Mouse (Mus musculus) 3134 (cell line): ENCODE measurements around the gene Thpo.

ENCODE experiments used
- DNase-seq: peaks from one replicate; pipeline ENCODE4 v3.0.0-alpha.2; 2011; ENCODE audit warnings: low spot score; ENCODE audit not compliant: insufficient read length; ENCODE audit errors: extremely low read depth

The Thpo gene

DNA sequence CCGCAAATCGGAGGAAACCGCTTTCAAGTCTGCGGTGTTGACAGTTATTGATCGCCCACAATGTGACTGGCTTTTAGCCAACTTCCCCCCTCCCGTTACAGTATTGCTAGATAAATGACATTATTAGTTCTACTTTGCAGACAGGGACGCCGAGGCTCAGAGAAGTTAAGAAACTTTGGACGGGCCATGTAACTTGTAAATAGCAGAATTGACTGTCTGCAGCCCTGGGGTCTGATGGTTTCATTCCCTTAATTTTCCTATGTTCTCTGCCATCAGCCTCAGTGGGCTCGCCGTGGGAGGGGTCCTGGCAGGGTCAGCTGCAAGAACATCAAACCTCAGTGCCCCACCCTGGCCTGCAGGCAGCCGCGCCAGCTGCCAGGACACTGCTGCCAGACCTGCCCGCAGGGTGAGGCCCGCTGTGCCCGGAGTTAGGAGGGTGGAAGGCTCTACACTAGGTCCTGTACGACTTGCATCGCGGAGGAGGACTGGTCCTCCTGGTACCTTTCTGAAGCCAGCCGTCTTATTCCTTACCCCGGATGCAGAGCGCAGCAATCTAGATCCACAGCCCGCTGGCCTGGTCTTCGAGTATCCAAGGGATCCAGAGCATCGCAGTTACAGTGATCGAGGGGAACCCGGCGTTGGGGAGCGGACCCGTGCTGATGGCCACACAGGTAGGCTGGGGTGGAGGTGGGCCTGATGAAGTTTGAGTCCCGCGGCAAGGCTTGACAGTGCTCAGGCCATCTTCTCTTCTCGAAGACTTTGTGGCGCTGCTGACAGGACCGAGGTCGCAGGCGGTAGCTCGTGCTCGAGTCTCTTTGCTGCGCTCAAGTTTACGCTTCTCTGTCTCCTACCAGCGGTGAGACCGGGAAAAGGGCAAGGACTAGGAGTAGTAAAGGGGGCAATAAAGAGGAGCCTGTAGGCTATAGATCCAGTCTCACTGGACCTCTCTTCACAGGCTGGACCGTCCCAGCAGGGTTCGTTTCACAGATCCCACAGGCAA lies at the start of gene Thpo:
TSS of gene Thpo (minus strand) at position 781 of the 1,000 bp plus-strand sequence.
- DNase-seq, result no peak

DNA sequence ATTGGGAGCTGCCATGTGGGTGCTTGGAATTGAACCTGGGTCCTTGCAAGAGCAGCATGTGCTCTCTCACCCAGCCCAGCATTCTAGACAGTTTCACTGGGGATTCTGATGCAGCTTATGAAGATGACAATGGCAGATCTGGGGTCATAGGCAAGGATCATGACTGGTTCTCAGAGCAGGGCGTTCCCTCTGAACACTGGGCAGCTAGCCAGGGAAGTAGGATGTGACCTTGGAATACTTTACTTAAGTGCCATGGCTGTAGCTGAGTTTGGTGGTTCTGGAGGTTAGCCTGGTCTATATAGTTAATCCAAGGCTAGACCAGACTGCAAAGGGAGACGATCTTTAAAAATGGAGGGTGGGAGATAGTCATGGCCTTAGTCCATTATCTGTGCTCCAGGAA lies 49.6 kb upstream of the Thpo start:
- DNase-seq, result no peak

GRCm38 (mm10) chr16:20781101-20781630 lies 46.9 kb upstream of the Thpo start:
- no peak for DNase-seq

GRCm38 (mm10) chr16:20779846-20780245 lies 45.5 kb upstream of the Thpo start:
- no peak for DNase-seq

- DNase-seq, result no peak
Observed at GRCm38 (mm10) chr16:20775021-20775420, 40.7 kb upstream of the Thpo start.

DNA sequence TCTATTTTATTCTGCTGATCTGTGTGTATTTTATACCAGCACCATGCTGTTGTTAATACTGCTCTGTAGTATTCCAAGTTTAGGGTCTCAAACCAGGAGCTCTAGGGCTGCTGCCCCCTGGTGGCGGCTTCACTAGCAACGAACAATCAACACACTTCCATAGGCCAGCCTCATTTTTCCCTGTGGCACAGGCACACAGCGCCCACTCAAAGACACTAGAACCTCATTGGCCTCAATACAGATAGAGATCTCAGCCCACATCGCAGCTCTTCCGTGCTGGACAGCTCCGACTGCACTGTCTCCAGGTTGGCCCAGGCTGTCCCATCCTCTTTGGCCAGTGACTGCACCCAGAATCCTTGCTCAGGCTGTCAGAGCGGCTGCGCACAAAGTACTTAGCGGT lies 30.9 kb upstream of the Thpo start:
- peak; percentile 22 for DNase-seq

DNA sequence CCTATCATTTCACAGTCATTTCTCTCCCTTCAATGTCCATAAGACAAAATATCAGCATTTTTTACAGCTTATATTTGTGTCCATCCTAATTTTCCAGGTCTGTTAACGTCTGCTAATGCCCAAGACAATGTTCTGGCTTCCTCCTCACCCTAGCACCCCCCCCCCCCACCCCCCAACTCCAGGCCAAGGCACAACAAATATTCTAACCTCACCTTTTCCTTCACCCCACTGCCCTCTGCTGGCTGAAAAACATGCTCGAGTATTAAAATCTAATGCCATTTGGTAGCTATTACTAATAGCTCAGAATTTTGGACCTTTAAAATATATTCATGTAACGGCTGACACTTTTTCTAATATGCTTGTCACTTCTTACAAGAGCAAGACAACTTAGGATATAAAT lies 27.4 kb upstream of the Thpo start:
- DNase-seq, result no peak

GRCm38 (mm10) chr16:20757385-20757784 lies 23.1 kb upstream of the Thpo start:
- no peak for DNase-seq

- DNase-seq, result peak; percentile 61
Observed at GRCm38 (mm10) chr16:20756052-20756451, 21.7 kb upstream of the Thpo start.

- no peak for DNase-seq
Observed at GRCm38 (mm10) chr16:20750518-20750917, 16.2 kb upstream of the Thpo start.

DNA sequence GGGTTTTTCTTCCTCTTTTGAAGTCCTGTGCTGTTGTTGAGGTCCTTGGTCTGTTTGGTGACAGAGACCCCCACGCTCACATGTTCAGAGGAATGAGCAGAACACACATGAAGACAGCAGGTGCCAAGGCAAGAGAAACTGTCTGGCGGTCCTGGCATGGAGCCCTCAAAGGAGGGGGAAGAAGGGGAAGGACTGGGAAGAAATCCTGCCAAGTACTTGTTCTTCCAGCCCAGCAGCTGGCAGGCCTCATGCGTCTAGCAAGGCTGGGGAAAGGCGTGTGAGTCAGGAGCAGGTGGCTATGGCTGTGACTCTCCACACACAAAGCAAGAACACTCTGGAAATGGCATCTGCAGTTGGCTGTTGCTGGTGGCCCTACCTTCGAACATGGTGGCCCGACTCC lies 12.3 kb upstream of the Thpo start:
- peak; percentile 70 for DNase-seq

- DNase-seq, result no peak
Observed at GRCm38 (mm10) chr16:20739845-20740244, 5.5 kb upstream of the Thpo start.

DNA sequence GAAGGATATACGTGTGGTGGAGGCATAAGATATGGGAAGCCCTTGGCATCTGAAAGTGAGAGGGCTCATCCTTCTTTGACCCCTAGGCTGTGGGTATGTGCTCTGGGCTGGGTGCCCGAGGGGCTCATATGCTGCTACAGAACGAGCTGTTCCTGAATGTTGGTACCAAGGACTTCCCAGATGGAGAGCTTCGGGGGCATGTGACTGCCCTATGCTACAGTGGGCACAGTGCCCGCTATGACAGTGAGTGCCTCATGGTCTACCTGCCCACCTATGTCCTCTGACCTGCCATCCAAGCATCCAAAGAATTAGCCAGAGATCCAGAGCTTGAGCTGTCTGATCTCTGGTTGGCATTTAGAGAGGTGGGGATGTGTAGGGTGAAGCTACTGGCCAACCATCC lies 2.5 kb upstream of the Thpo start:
- no peak for DNase-seq

- DNase-seq, result no peak
Observed at GRCm38 (mm10) chr16:20736168-20736567, 1.9 kb upstream of the Thpo start.

DNA sequence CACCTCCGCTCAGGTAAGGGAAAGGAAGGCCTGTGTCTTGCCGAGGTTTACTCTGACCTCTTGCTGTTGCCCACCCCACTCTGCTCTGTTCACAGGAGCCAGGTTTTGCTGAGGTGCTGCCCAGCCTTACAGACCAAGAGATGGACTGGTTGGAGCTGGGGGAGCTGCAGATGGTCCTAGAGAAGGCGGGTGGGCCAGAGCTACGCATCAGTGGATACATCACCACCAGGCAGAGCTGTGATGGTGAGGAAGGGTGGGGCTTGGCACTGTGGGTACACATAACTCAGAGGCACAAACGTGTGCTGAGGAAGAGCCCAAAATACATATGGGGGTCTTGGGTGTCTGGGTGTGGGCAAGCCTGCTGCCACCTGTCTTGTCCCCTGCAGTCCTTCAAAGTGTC lies 1.3 kb upstream of the Thpo start:
- no peak for DNase-seq

- DNase-seq, result peak; percentile 71
Observed at GRCm38 (mm10) chr16:20732925-20733730, 1.2 kb downstream of the Thpo start, which contains the start of gene Chrd. Chrd (plus strand) TSS chr16:20733127.

GRCm38 (mm10) chr16:20732251-20732924 lies 1.9 kb downstream of the Thpo start:
- no peak for DNase-seq

GRCm38 (mm10) chr16:20731688-20732087 lies 2.6 kb downstream of the Thpo start:
- no peak for DNase-seq

DNA sequence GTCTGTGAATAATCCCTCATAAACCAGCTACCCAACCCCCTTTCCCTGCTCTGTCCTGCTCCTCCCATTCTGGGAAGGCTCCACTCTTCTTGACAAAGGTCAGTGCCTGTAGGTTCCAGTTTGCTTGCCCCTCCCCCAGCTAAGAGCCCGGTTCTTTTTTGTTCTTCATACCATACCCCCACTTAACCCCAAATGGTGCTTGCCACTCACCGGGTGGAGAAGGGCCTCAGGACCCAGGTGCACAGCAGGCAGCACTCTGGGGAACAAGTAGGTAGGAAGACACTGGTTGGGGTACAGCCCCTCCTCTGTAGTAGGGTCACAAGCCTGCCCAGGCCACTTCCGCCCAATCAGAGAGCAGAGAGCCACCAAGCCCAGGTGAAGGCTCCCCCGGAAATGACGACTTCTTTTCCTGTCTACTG lies 4.0 kb downstream of the Thpo start:
- no peak for DNase-seq

DNA sequence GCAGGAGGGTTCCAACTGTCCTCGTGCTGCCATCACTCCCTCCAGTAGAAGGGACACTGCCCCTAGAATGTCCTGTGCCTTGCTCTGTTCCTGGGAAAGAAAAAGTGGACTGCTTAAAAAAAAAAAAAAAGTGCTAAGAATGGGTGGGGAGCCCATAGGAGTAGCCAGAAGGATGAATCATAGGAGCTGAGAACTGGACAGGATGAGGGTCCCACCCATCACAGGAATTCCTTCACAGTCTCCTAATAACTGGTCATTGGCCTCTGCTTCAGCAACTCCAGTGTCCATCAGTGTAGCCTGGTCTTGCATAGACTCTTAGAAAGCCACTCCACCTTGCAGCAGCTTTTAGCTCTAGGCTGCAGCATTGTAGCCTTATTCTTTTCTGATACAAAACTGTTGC lies 7.9 kb downstream of the Thpo start:
- DNase-seq, result peak; percentile 74

DNA sequence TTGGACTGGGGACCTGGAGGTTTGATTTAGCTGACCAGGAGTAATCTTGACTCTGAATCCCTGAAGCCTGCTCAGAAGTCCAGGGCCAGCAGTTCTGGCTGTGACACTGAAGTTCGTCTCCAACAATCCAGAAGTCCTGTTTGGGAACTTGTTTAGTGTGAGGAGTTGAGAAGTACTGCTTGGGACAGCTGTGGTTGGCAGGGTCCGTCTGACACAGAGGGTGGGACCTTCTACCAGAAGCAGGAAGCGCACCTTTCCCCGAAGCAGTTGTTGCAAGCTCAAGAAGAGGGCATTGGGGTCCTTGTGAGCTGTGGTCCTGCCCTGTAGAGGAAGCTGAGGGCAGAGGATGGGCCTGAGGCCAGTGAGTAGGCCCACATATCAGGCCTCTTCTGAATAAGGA lies 8.6 kb downstream of the Thpo start:
- no peak for DNase-seq
